Mouse (Mus musculus) testis, postnatal 10 days (tissue): ENCODE data around the gene Gck.

Source experiments
- DNase-seq: peaks from one replicate; pipeline ENCODE4 v3.0.0; 2021; ENCODE audit warnings: low spot score

Gck gene

GRCm38 (mm10) chr11:5949586-5950352, at the start of gene Gck:
Gck (minus strand) TSS chr11:5950081.
- DNase-seq: no peak

DNA sequence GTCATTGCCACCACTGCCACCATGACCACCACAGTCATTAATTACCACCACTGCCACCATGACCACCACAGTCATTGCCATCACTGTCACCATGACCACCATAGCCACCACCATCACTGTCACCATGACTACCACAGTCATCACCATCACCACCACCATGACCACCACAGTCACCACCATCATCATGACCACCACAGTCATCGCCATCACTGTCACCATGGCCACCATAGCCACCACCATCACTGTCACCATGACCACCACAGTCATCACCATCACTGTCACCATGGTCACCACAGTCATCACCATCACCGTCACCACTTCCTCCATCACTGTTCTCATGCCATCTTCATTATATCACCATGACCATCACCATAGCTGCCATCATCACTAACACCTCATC, 48.6 kb upstream of the Gck start:
- no peak for DNase-seq

DNA sequence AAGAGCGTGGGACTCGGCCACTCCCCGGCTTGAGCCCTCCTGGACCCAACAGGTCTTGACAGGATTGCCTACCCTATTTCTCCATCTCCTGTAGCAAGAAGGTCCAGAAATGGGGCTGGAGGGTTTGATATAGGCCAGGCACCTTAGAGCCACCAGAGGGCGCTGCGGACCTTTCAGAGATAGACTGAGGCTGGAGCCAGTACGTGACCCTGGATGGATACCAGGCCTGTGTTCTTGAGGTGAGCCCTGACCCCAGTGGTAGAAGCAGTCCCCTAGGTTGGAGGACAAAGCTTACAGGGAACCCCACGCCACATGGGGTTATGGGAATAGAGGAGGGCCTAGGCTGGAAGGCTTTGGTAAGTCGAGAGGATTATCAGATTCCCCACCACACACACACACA, 46.1 kb upstream of the Gck start:
- DNase-seq: peak; percentile 92

DNA sequence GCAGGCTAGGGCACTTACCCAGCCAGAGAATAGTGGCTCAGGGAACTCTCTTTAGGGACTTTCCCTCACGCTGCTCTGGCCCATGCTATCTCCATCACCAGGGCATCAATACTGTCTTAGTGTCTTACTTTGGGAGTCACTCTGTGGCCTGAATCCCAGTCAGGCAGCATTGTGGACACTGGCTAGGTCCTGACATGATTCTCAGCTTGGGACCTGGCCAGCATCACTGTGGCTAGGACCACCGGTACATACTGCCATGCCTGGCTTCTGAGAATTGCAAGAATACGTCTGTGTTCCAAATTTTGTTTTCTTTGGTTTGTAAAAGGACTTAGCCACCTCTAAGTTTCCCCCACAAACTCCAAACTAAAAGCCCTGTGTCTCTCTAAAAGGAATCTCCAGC, 45.0 kb upstream of the Gck start:
- no peak for DNase-seq

DNA sequence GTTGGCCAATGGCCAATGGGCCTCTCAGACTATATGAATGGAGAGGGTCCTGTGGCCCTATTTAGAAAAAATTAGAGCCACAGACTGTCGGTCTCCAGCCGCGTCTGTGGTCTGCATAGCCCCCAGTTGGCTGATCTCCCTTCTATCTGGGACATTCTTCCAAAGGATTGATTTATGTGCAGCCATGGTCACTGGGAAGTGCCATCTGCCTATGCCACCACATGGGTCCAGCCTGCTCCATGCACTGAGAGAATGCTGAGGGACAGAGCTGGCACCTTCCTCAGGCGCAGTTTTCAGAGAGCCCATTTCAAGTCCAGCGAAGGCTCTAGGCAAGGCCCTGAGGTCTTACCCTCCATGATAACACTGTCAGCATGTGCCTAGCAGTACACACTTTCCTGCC, 44.3 kb upstream of the Gck start:
- no peak for DNase-seq

DNA sequence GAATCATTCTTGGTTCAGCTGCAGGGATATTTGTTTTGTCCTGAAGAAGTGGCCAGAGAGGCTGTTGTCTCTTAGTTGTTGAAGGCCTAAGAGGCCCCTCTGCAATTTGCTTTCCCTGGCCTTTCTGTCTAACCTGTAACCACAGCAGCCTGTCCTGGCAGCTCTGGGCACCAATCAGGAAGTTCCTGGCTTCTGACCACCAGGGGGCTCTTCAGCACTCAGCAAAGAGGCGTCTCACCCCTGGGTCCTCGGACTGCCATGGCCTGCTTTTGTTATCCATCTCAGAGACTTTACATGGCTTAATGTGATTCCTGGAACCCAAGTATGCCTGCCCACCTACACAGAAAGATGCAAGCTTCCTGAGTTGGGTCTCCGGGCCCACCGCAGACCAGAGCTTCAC, 41.0 kb upstream of the Gck start:
- no peak for DNase-seq

DNA sequence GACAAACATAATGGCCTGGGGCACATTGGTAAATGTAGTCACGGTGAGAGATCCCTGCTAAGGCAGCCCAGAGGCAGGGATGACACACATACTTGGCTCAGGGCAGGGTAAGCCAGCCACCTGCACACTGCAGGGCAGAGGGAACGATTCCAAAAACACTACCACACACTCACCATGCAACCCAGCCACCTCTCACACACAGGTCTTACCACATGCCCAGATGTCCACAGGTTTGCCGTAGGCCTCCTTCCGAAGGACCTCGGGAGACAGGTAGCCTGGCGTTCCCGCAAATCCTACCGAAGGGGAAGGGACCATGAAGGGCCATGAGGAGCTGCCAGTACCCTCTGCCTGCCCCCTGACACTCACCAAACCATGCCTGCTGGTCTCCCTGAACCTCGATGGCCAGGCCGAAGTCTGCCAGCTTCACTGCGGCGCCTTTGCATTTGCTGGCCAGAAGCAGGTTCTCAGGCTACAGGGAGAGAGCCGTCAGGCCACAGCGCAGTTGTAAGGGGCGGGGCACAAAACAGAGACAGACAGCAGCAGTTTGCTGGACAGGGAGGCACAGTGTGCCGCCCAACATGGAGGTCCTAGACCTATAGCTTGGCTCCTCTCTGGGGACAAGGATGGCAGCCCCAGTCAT, 40.2 kb upstream of the Gck start:
- no peak for DNase-seq

GRCm38 (mm10) chr11:5988126-5988525, 38.2 kb upstream of the Gck start:
- DNase-seq: no peak

GRCm38 (mm10) chr11:5983629-5984028, 33.7 kb upstream of the Gck start:
- no peak for DNase-seq

- DNase-seq: no peak
Observed at GRCm38 (mm10) chr11:5981323-5981722, 31.4 kb upstream of the Gck start.

DNA sequence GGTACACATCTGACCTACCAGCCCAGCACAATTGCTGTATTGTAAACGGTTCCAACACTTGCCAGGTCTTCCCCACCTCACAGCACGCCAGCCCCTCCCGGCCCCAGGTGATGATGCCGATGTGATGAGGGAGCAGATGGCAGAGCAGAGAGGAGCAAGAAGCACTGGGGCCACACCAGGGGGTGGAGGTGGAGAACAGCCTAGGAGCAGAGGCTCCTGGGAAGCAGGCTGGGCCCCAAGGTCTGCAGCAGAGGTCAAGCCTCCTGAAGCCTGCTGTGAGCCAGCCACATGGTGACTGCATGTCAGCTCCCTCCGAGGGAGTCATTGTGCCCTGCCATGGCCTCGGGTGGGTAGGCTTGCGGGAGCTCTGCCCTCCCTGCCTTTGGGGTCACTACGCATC, 30.7 kb upstream of the Gck start:
- DNase-seq: no peak

DNA sequence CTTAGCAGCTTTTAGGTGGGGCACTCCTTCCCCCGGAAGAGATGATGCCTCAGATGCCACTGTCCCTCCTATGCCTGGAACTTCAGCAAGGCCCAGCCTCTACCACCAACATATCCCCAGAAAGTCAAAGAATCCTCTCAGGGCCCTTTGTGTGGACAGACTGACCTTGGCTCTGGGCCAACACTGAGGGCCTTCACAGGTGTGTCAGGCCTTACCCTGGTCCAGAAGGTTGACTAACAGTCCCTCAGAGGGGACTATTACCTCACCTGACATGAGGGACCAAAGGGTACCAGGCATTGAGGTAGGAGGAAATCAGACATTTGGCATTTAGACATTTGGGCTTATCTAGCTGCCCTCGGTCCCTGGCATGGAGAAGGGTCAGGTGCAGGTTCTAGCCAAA, 30.2 kb upstream of the Gck start:
- DNase-seq: no peak

DNA sequence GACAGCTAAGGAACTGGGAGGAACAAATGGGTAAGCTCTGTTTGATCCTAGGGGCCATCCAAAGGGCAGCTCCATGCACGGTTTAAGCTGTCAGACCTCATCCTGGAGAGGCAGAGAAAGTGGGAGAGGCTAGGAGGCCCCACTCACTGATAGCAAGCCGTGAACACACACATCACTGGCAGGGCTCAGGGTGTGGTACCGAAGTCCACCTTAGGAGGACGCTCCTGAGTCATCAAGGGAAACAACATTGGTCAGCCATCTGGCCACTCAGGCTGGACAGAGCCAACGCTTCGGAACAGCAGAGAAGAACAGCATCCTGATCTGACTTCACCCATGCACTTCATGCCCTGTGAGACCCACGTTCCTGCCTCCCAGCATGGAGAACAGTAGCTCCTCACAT, 29.2 kb upstream of the Gck start:
- DNase-seq: no peak

GRCm38 (mm10) chr11:5976106-5976505, 26.2 kb upstream of the Gck start:
- no peak for DNase-seq

DNA sequence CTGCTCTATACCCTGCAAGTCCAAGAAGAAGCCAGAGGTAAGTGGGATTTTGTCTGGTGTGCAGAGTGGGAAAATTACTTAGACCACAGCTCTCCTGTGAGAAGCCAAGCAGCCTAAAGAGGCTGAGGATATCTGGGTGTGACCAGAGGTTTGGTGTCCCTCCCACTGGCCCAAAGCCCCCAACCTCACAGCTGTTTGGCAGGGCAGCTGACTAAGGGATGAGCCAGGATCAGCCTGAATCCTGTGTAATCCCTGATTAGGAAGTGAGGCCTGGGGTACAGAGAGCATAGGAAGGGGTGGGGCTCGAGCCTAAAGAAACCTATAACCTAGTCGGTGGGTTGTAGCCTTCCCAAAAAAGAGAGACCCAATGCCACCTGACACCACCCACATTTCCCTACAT, 25.2 kb upstream of the Gck start:
- no peak for DNase-seq

GRCm38 (mm10) chr11:5974053-5974452, 24.2 kb upstream of the Gck start:
- DNase-seq: no peak

- DNase-seq: no peak
Observed at GRCm38 (mm10) chr11:5973151-5973550, 23.3 kb upstream of the Gck start.

GRCm38 (mm10) chr11:5971202-5971601, 21.3 kb upstream of the Gck start:
- no peak for DNase-seq

DNA sequence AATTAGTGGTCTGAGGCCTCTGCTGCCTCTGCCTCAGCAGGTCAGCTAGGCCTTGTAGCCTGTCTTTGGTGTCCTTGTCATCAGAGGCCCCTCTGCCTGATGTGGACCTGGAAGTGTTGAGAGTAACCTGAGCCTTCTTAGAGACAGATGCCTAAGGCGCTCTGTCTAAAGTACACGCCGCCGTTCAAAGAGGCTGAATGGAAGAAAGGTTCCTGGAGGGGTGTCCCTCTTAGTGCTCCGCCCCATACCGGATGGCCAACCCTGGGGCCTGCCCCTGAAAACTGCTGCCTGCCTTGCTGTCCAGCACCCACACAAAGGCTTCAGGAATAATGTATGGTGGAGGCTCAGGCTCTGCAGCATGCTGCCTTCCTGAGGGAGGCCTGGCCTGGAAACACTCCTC, 18.3 kb upstream of the Gck start:
- no peak for DNase-seq

DNA sequence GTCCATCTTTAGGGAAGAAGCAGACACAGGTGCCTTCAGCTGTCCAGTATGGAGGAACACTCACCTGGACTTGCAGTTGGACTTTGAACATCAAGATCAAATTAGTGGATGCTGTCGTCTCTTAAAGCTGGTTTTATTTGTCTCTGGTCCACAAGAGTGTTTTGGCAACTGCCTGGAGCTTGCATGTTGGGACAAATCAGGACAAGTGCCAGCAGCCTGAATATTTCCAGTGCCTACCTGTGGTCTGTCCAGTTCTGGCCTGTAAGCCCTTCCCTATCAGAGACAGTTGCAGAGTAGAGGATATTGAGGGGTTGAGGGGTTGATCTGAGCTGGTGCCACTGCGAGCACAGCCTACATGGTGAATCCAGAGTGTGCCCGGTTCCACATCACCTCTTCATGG, 16.9 kb upstream of the Gck start:
- no peak for DNase-seq

DNA sequence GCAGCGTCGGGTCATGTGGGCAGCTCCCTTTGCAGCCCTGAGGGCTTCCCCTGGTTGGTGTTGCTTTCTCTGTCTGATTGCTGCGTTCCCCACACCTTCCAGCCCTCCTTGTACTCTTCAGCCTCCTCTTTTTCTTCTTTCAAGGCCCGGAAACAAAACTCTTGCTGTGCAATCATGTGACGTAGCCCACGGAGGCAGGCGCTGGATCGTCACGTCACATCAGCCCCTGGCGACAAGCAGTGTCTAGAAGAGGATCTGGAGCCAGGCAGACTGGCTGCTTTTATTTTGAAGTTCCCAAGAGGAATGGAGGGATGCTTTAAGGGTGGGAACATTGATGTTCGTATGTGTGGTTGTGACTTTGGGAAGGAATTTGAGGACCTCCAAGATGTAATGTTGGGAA, 16.0 kb upstream of the Gck start:
- DNase-seq: no peak

- no peak for DNase-seq
Observed at GRCm38 (mm10) chr11:5960051-5960450, 10.2 kb upstream of the Gck start.

- peak; percentile 95 for DNase-seq
Observed at GRCm38 (mm10) chr11:5955546-5956276, 5.8 kb upstream of the Gck start, which contains the start of gene Ykt6. Ykt6 (plus strand) TSS chr11:5955693.
